Mouse (Mus musculus) telencephalon, adult 2 months (tissue): ENCODE data around the gene Lrrc49.

ENCODE experiments used
- DNase-seq: peaks from one replicate; pipeline ENCODE4 v3.0.0-alpha.2; 2011; ENCODE audit warnings: low read depth, low spot score

The Lrrc49 gene

DNA sequence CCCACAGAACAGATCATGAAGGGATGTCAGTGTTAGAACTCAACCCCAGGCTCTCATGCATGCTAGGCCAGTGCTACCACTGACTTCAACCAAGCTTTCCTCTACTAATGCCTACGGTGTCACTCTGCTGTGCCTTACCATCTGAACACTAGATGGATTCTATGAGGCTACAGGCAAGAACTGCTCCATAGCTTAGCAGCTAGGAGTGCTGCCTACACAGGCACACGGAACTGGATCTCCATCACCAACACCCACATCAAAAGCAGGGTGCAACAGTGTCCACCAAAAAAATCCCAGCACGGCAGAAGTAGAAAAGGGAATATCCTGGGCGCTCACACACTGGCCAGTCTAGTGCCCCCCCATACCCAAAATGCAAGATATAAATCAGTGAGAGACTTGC is 11.5 kb downstream of the Lrrc49 start:
- DNase-seq = no peak

- no peak for DNase-seq
Measured at GRCm38 (mm10) chr9:60674780-60675179, 13.2 kb downstream of the Lrrc49 start.

- DNase-seq = peak; percentile 77
Measured at GRCm38 (mm10) chr9:60672568-60672967, 15.4 kb downstream of the Lrrc49 start.

DNA sequence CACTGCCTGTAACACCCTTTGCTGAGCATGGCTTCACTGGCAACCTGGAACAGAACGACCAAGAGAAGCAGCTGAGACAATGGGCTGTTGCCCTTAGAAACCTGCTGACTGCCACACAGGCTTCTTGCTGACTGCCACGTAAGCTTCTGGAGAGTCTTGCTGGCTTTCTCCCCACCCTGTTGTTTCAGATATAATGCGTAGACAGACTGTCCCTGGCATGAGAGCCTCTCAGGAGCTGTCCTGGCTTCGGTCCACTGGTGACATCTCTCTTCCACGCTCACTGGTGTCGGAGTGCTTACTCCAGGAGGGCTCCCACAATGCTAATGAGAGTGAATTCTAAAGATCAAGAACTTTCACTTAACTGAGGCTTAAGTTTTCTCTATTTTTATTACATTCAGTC is 19.1 kb downstream of the Lrrc49 start:
- DNase-seq = no peak

DNA sequence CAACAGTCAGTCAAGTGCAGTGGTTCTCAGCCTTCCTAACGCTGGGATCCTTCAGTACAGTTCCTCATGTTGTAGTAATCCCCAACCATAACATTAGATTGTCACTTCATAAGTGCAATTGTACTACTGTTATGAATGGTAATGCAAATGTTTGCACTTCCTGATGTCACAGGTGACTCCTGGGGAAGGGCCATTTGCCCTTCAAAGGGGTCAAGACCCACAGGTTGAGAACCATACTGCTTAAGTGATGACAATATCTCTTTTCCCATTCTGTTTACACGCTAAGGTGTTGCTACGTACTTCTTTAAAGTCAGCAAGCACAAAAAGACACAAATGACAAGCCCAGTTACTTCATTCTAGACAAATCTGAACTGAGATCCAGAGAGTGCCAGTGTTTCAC is 22.4 kb downstream of the Lrrc49 start:
- no peak for DNase-seq

DNA sequence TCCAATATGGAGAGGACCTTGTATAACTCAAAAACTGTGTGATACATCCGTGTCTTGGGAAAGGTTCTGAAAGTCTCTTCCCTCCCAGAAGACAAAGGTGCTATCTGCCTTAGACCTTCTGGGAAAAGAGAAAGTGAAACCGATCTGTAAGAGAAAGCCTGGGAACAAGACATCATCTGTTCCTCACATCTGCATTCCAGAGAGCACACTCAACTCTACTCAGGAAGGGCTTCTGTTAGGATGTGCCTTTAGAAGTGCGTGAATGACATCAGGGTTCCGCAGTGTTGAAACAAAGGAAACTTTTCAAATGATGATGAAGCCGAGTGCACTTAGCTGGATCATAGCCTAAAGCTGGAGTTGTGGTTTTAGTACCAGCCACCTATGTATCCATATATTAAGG is 23.1 kb downstream of the Lrrc49 start:
- no peak for DNase-seq

DNA sequence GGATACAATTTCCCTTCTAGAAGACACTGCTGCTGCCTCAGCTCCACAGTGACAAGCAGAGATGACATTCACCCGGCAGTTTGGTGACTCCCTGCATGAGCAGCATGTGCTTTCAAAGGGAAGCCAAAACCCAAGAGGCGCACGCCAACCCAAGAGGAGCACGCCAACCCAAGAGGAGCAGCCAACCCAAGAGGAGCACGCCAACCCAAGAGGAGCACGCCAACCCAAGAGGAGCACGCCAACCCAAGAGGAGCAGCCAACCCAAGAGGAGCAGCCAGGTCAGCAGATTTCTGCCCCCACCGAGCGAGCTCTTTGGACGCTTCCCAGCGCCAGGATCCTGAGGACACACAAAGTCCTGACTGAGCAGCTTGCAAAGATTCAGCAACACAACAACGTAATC is 23.6 kb downstream of the Lrrc49 start:
- DNase-seq = no peak

GRCm38 (mm10) chr9:60662936-60663335 is 25.0 kb downstream of the Lrrc49 start:
- no peak for DNase-seq

GRCm38 (mm10) chr9:60653582-60653981 is 34.4 kb downstream of the Lrrc49 start:
- no peak for DNase-seq

- no peak for DNase-seq
Measured at GRCm38 (mm10) chr9:60653137-60653536, 34.8 kb downstream of the Lrrc49 start.

GRCm38 (mm10) chr9:60650277-60650676 is 37.7 kb downstream of the Lrrc49 start:
- no peak for DNase-seq

DNA sequence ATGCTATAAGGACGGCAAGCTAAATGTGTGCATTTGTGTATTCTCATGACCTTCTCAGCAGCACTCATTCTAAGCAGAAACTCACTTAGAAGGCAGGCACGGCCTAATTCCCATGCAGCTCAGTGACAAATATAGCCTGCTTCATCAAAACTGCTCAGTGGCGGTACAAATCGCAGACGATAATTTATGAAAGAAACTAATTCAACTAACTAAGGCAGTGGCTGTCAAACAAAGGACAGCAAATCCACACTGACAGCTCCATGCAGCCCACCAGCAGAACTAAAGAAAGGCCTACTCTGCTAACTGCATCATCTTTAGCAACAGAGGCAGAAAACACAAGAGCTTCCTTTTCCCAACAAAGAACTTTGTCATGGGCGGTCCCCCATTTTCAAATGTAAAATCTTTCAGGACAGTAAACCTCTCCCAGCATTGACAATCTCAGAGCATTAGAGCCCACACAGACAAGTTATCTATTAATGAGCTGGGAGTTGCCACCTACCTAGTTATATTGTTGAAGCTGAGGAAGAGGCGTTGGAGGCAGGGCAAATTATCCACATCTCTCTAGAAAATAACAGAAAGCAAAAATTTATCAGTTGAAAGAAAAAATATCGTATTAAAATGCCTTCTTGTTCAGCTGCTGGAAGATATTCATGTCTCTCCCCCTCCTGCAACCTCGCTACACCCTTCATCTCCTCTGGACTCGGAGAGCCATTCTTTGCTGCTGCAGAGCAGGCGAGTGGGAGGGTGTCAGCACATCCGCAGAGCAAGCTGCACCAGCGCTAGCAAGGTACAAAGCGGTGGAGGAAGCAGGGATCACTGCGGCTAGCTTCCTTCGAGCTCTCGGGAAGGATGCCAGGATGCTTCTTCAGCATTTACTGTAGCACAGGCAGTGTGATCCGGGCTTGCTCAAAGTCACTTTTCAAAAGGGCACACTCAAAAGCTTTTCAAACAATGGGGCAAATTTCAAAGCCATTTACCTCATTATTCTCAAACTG is 38.7 kb downstream of the Lrrc49 start:
- peak; percentile 90 for DNase-seq

DNA sequence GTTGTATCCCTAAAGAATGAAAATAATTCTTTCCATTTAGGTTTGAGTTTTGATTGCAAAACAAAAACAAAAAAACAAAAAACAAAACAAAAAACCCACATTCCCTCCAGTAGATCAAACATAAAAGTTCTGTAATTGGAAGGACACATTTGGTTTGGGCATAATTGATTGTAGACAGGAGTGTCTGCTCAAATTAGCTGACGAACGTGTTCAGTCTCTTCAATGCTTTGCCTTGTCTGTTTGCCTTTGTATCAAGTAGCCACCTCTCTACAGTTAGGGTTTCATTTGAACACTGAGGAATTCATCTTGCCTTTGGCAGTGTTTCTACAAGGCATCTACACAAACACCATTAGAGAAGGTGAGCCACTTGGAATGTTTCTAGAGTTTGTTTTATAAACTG is 54.4 kb downstream of the Lrrc49 start:
- DNase-seq = no peak

GRCm38 (mm10) chr9:60626311-60626791 is 61.6 kb downstream of the Lrrc49 start:
- DNase-seq = no peak

DNA sequence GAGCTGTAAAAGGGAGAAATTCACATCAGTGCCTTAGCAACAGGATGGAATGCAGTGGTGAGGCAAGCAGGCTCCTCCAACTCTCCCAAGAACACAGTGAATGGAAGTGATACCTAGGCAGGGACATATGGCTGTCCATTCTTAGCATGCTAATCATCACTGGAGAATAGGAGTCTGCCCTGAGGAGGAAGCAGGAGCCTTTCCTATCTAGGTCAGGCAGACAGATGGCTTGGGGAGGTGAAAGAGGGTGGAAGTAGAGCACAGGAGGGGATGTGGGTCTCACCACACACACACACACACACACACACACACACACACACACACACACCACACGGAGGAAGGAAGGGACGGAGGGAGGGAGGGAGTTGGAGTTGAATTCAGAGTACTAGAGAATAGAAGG is 62.1 kb downstream of the Lrrc49 start:
- peak; percentile 61 for DNase-seq

DNA sequence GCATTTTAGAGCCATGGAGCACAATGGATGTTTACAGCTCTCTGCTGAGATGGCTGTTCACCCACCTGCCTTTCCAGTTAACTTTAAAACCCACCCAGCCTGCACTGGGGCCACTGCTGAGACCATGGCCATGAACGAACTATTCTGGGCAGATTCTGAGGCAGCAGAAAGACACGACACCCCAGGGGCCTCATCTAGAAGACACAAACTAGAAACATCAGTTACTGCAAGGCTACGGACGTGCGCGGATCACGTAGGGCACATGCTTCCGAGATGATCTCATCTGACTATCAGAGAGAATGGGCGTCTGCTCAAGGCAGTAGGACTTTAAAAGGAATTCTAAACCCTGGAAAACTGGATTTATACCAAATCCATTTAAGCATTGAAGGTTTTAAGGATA is 71.0 kb downstream of the Lrrc49 start:
- DNase-seq = no peak

DNA sequence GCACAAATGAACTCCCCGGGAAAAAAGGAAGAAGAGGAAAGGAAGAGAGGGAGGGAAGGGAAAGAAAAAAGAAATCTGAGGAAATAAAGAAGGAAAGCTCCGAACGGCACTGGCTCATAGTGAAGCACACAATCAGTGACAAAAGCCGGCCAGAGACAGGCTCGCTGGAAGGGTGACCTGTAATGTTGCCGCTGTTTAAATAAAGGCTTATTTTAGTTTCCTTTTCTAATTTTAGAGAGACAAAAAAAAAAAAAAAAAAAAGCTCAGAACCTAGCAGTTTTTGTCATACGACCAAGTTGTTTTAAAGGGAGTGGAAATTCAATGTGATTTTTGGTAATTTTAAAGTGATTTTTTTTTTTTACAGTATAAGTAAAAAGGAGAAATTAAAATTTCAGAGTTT is 71.6 kb downstream of the Lrrc49 start:
- no peak for DNase-seq

- DNase-seq = no peak
Measured at GRCm38 (mm10) chr9:60612260-60612659, 75.7 kb downstream of the Lrrc49 start.

DNA sequence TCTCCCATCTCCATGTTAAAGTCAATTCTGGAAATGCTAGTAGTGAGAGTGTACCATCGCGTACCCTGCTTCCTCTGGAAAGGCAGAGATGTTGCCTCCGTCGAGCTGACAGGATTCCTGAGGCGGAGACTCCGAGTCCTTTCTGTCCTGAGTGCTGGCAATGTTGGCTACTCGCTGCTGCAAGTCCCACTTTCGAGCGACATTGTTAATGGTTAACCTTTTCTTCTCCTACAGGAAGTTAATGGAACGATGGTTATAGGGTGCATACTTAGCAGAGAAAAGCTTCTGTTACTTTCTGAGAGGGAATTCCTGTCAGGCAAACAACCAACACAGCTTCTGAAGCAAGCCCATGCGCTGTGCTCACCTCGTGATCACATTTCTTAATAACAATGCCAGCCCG is 77.8 kb downstream of the Lrrc49 start:
- no peak for DNase-seq

DNA sequence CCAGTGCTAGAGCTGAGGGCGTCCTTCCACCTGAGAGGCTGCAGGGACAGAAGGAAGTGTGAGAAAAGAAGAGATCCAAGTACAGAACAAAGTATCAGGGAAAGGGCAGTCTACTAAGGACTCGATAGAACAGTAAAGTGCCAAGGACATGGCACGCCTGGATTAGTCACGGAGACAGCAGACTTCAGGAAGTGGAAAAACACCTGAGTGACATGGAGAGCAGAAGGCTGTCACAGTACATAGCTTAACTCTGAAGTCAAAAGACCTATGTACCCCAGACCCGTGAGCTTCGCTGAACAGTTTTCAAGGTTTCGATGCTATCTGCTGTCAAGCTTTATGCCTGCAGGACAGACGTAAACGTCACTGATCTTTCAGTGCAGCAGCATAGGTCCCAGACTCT is 79.1 kb downstream of the Lrrc49 start:
- no peak for DNase-seq

DNA sequence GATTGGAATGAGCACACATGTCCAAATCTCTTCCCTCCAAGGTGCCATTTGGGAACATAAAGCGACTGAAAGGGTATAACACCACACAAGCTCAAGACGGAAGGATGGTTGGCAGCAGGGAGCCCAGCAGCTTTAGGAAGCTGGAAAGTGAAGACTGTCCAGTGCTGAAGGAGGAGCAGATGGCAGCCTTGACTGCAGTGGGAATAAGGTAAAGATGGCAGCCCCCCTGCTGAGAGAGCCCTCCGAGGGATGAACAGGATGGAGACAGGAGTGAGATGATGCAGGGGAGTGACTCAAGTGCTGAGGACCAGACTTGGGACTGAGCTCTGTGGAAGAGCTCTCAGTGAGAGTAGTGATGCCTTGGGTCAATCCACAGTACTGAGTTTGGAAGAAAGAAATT is 79.9 kb downstream of the Lrrc49 start:
- DNase-seq = no peak

GRCm38 (mm10) chr9:60604971-60605370 is 83.0 kb downstream of the Lrrc49 start:
- DNase-seq = no peak

GRCm38 (mm10) chr9:60601936-60602335 is 86.0 kb downstream of the Lrrc49 start:
- DNase-seq = no peak
